Mouse (Mus musculus) kidney, embryonic 15.5 days (tissue): ENCODE results near the gene Mfsd6. TPM values are rescaled to one million over a fixed set of nuclear protein-coding genes. Genes with fewer than 3 reads are reported as not detected.

Source experiments
- ATAC-seq: fragments of 200-750 bp; cut with Nextera tagmentation; replicated peaks from 2 replicates; pipeline ENCODE4 v1.8.0; 2017; ENCODE audit warnings: moderate TSS enrichment; ENCODE audit not compliant: low FRiP score
- H3K27ac ChIP-seq: fragments of 300-500 bp; sonication (generic); 2 replicates; pipeline ENCODE4 v1.5.1; 2015; ENCODE audit warnings: mild to moderate bottlenecking, inconsistent platforms
- H3K27me3 ChIP-seq: fragments of 300-500 bp; sonication (generic); 2 replicates; pipeline ENCODE4 v1.6.1; 2015; ENCODE audit warnings: inconsistent platforms
- H3K36me3 ChIP-seq: fragments of 300-500 bp; sonication (generic); 2 replicates; pipeline ENCODE4 v1.6.1; 2015; ENCODE audit warnings: inconsistent platforms
- H3K4me1 ChIP-seq: fragments of 300-500 bp; sonication (generic); 2 replicates; pipeline ENCODE4 v1.6.1; 2015; ENCODE audit warnings: inconsistent platforms
- H3K4me2 ChIP-seq: fragments of 300-500 bp; sonication (generic); 2 replicates; pipeline ENCODE4 v1.6.1; 2015; ENCODE audit warnings: moderate library complexity, mild to moderate bottlenecking, inconsistent platforms
- H3K4me3 ChIP-seq: fragments of 300-500 bp; sonication (generic); replicated peaks from 2 replicates; pipeline ENCODE4 v1.5.1; 2015; ENCODE audit warnings: mild to moderate bottlenecking, inconsistent platforms
- H3K9ac ChIP-seq: fragments of 300-500 bp; sonication (generic); 2 replicates; pipeline ENCODE4 v1.6.1; 2015; ENCODE audit warnings: mild to moderate bottlenecking, inconsistent platforms
- H3K9me3 ChIP-seq: fragments of 300-500 bp; sonication (generic); replicated peaks from 2 replicates; pipeline ENCODE4 v1.6.1; 2016; ENCODE audit warnings: inconsistent platforms
- WGBS: fragments of 180-500 bp; shearing (Covaris S2); methylation state at CpG from one replicate; pipeline ENCODE4 v1.1.7; 2015; ENCODE audit warnings: mixed read lengths; 5-methylcytosine and 5-hydroxymethylcytosine counted together
- polyA plus RNA-seq: library from polyadenylated mRNA; unstranded; fragments of >200 nt; fragmentation: Nextera tagmentation; extraction: Ambion mirVana; gene quantifications from 2 replicates; pipeline ENCODE4 v1.2.1, GENCODE M21; 2015

The Mfsd6 gene
- polyA plus RNA-seq, 1 experiment from 2014 or later = 3.1 TPM

DNA sequence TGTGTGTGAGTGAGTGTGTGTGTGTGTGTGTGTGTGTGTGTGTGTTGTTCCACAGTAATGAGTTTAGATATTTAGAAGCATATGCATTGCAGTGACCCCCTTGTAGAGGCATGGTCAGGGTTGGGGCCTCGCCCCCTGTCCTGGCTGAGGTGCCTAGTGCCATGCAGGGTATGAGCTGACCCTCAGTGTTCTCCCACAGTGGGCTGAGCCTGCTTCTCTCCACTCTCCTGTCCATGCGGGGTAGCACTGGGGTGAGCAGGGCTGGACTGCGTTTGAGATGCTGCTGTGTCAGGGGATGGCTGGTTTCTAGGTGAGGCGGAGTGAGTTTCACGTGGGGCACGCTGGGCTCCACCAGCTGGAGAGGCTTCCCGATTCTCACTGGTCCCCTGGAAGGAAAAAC, 69.1 kb downstream of the Mfsd6 start:
- ATAC-seq = no peak
- H3K4me1 ChIP-seq = peaks cover 10% of the 10 kb centered on the region; the same call in 1 of the 2 replicates
- H3K9ac ChIP-seq = no peak overlapping the region
- no peaks in the 10 kb centered on the region for H3K36me3 ChIP-seq
- 83% methylated on average over 7 of the region's 7 CpGs for WGBS
- H3K4me3 ChIP-seq = no peak overlapping the region
- no peak overlapping the region for H3K27ac ChIP-seq
- H3K27me3 ChIP-seq = no peaks in the 10 kb centered on the region
- no peak overlapping the region for H3K4me2 ChIP-seq
- H3K9me3 ChIP-seq = no peaks in the 10 kb centered on the region

DNA sequence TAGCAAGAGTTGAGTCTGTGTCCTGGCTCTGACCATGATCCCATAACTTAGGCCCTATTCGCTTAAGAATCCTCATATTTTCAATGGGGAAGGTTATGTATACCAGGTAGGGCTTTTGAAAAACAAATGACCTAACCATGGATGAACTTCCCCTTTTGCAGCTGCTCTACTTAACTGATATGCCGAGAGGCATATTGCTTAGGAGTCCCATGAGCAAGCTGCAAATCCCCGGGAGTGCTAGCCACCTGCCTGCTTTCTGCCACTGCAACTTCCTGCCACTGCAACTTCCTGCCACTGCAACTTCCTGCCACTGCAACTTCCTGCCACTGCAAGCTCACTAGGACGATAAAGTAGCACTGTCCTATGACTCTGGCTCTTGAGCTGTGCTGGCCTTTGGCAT, 72.1 kb downstream of the Mfsd6 start:
- ATAC-seq = no peak
- Histone ChIP-seq H3K9me3 (no peaks in the 10 kb centered on the region), H3K4me1 (0 out of 2 replicates have a peak, but pooled peaks cover under 1% of the 10 kb centered on the region), H3K4me2 (no peak overlapping the region), H3K27ac (no peak overlapping the region), H3K36me3 (peaks cover 13% of the 10 kb centered on the region), H3K9ac (no peak overlapping the region), H3K4me3 (no peak overlapping the region), H3K27me3 (no peaks in the 10 kb centered on the region)
- 77% methylated on average over 4 of the region's 4 CpGs for WGBS

- no peaks in the 10 kb centered on the region for H3K27me3 ChIP-seq
- no peaks in the 10 kb centered on the region for H3K4me1 ChIP-seq
- peaks cover 26% of the 10 kb centered on the region for H3K36me3 ChIP-seq
- no peak for ATAC-seq
- no peak overlapping the region for H3K27ac ChIP-seq
- no peak overlapping the region for H3K9ac ChIP-seq
- H3K4me2 ChIP-seq = no peak overlapping the region
- H3K9me3 ChIP-seq = no peaks in the 10 kb centered on the region
- WGBS = 89% methylated on average over 1 of the region's 1 CpGs
- H3K4me3 ChIP-seq = no peak overlapping the region
These were observed 73.9 kb downstream of the Mfsd6 start for GRCm38 (mm10) chr1:52653366-52653765.

- no peak for ATAC-seq
- H3K27ac ChIP-seq = no peak overlapping the region
- H3K36me3 ChIP-seq = peaks cover 26% of the 10 kb centered on the region
- no peaks in the 10 kb centered on the region for H3K9me3 ChIP-seq
- H3K4me3 ChIP-seq = no peak overlapping the region
- no peak overlapping the region for H3K4me2 ChIP-seq
- no peak overlapping the region for H3K9ac ChIP-seq
- H3K4me1 ChIP-seq = no peaks in the 10 kb centered on the region
- H3K27me3 ChIP-seq = no peaks in the 10 kb centered on the region
- WGBS = 89% methylated on average over 3 of the region's 3 CpGs
These were observed 74.5 kb downstream of the Mfsd6 start for GRCm38 (mm10) chr1:52652601-52653253.

DNA sequence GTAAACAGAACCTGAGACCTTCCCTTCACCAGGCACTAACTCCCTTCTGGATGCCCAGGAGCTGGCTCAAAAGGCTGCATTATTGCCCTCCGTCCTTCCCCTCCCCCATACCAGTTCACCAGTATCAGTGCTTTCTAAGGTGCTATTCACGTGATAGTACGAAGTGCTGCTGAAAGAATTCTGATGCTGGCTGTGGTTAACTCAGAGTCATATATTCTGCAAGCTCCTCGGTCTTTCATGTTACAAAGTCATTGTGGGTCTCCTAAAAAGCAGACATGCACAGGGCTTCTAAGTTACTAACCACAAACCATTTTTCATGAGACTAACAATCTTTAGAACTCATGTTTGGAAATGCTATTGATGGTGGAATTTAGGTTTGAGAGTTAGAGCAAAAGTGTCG, 77.2 kb downstream of the Mfsd6 start:
- H3K4me2 ChIP-seq = no peak overlapping the region
- H3K9ac ChIP-seq = no peak overlapping the region
- no peak overlapping the region for H3K27ac ChIP-seq
- H3K4me1 ChIP-seq = no peaks in the 10 kb centered on the region
- no peaks in the 10 kb centered on the region for H3K9me3 ChIP-seq
- no peak for ATAC-seq
- 78% methylated on average over 5 of the region's 5 CpGs for WGBS
- no peaks in the 10 kb centered on the region for H3K27me3 ChIP-seq
- H3K36me3 ChIP-seq = peaks cover 42% of the 10 kb centered on the region
- H3K4me3 ChIP-seq = no peak overlapping the region

- WGBS = 84% methylated on average over 11 of the region's 11 CpGs
- Histone ChIP-seq H3K4me3 (no peak overlapping the region), H3K27me3 (no peaks in the 10 kb centered on the region), H3K9me3 (no peaks in the 10 kb centered on the region), H3K4me1 (no peaks in the 10 kb centered on the region), H3K27ac (no peak overlapping the region), H3K36me3 (peaks cover 44% of the 10 kb centered on the region), H3K9ac (no peak overlapping the region), H3K4me2 (no peak overlapping the region)
- ATAC-seq = no peak; the same call in 1 of the 2 replicates
These were observed 78.9 kb downstream of the Mfsd6 start for GRCm38 (mm10) chr1:52648153-52649027.

DNA sequence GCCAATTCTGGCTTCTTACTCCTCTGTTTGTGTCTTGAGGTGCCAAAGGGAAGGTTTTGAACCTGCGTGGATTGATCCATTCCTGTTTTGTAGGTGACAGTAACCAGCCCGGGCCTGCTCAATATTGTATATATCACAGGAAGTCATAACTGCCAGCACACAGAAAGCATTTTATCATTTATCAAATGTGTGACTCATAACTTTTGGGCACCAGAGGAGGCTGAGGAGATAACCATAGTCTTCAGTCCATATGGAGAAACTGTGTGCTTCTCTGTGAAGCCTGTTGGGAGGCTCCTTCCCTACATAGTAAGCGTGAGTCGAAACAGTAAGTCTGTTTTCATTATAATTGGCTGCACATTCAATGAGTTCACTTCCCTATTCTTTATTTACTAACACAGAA, 86.5 kb downstream of the Mfsd6 start:
- 89% methylated on average over 4 of the region's 4 CpGs for WGBS
- no peaks in the 10 kb centered on the region for H3K27me3 ChIP-seq
- peaks cover 45% of the 10 kb centered on the region for H3K36me3 ChIP-seq
- H3K9ac ChIP-seq = no peak overlapping the region
- H3K4me1 ChIP-seq = no peaks in the 10 kb centered on the region
- H3K27ac ChIP-seq = no peak overlapping the region
- H3K4me3 ChIP-seq = no peak overlapping the region
- no peak overlapping the region for H3K4me2 ChIP-seq
- H3K9me3 ChIP-seq = no peaks in the 10 kb centered on the region
- ATAC-seq = no peak

DNA sequence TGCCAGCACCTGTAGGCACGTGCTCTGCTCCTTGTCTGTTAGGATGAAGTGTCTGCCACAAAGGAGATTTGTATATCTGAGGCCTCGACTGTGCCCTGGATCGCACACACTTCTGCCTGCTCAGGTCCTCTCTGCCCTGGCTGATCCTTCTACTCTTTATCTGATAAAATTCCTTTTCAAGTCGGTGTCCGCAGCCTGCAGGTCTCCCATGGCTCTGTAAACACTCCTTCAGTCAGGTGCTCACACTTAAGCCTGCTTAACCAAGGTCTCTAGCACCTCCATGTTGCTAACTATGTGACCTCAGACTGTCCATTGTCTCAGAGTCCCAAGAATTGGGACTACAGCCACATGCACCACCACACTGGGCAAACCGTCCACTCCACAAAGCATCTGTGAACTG, 87.0 kb downstream of the Mfsd6 start:
- Histone ChIP-seq H3K4me1 (no peaks in the 10 kb centered on the region), H3K4me3 (no peak overlapping the region), H3K27me3 (no peaks in the 10 kb centered on the region), H3K9ac (no peak overlapping the region), H3K36me3 (peaks cover 41% of the 10 kb centered on the region), H3K4me2 (no peak overlapping the region), H3K9me3 (no peaks in the 10 kb centered on the region), H3K27ac (no peak overlapping the region)
- 86% methylated on average over 6 of the region's 6 CpGs for WGBS
- no peak for ATAC-seq

GRCm38 (mm10) chr1:52639090-52639489, 88.2 kb downstream of the Mfsd6 start:
- Histone ChIP-seq H3K9me3 (no peaks in the 10 kb centered on the region), H3K4me2 (no peak overlapping the region), H3K9ac (no peak overlapping the region), H3K4me1 (no peaks in the 10 kb centered on the region), H3K27ac (no peak overlapping the region), H3K4me3 (no peak overlapping the region), H3K27me3 (no peaks in the 10 kb centered on the region), H3K36me3 (peaks cover 41% of the 10 kb centered on the region)
- no peak for ATAC-seq
- WGBS = 85% methylated on average over 7 of the region's 7 CpGs

DNA sequence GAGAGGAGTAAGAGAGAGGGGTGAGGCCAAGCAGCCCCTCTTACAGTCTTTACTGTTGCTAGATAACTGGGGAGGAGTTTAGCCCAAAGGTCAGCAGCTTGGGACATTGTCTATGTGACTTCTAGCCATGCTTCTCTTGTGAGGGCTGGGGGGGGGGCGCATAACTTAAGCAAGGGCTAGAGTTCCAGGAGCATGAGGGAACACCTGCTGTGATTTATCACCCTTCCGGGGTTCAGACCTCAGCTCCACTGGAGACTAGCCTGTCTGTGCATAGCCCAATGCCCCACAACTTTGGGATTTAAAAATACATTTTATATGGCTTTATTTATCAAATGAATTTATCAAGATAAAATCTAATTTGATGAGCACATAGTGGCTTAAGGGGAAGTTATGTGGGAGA, 89.2 kb downstream of the Mfsd6 start:
- 82% methylated on average over 2 of the region's 2 CpGs for WGBS
- H3K4me1 ChIP-seq = no peaks in the 10 kb centered on the region
- ATAC-seq = no peak
- H3K4me2 ChIP-seq = no peak overlapping the region
- no peak overlapping the region for H3K27ac ChIP-seq
- H3K36me3 ChIP-seq = peaks cover 41% of the 10 kb centered on the region
- no peak overlapping the region for H3K4me3 ChIP-seq
- H3K9ac ChIP-seq = no peak overlapping the region
- no peaks in the 10 kb centered on the region for H3K27me3 ChIP-seq
- H3K9me3 ChIP-seq = no peaks in the 10 kb centered on the region

GRCm38 (mm10) chr1:52635932-52636331, 91.3 kb downstream of the Mfsd6 start:
- Histone ChIP-seq H3K4me3 (no peak overlapping the region), H3K27me3 (no peaks in the 10 kb centered on the region), H3K4me1 (peaks cover 13% of the 10 kb centered on the region; the same call in 1 of the 2 replicates), H3K9ac (no peak overlapping the region), H3K4me2 (no peak overlapping the region), H3K36me3 (peaks cover 32% of the 10 kb centered on the region), H3K9me3 (no peaks in the 10 kb centered on the region), H3K27ac (no peak overlapping the region)
- ATAC-seq = no peak
- 91% methylated on average over 3 of the region's 3 CpGs for WGBS

- no peak overlapping the region for H3K27ac ChIP-seq
- H3K4me1 ChIP-seq = peaks cover 13% of the 10 kb centered on the region; the same call in 1 of the 2 replicates
- H3K36me3 ChIP-seq = peaks cover 23% of the 10 kb centered on the region
- H3K4me2 ChIP-seq = no peak overlapping the region
- no peak overlapping the region for H3K9ac ChIP-seq
- no peaks in the 10 kb centered on the region for H3K9me3 ChIP-seq
- H3K27me3 ChIP-seq = no peaks in the 10 kb centered on the region
- ATAC-seq = no peak
- no peak overlapping the region for H3K4me3 ChIP-seq
- 97% methylated on average over 6 of the region's 6 CpGs for WGBS
These were observed 93.0 kb downstream of the Mfsd6 start for GRCm38 (mm10) chr1:52634251-52634650.
